Mouse (Mus musculus): Measurements from ENCODE around the gene Mrps26.
"Not testable (repeated sequence)": the region's sequence is repeated elsewhere in the genome, so short reads cannot be mapped to it uniquely, and the experiment has no call there.

Mrps26 gene

GRCm38 (mm10) chr2:130563212-130564055 is at the start of gene Mrps26:
Gene Mrps26, plus strand, starts transcription at chr2:130563742.
- peak; percentile 98 for DNase-seq (ENCODE audit: low read depth, low spot score)

GRCm38 (mm10) chr2:130513907-130514306 is 49.6 kb upstream of the Mrps26 start:
- no peak for DNase-seq (ENCODE audit: low read depth, low spot score)

GRCm38 (mm10) chr2:130515791-130516190 is 47.8 kb upstream of the Mrps26 start:
- DNase-seq (ENCODE audit: low read depth, low spot score), result no peak

GRCm38 (mm10) chr2:130521927-130522326 is 41.6 kb upstream of the Mrps26 start:
- DNase-seq (ENCODE audit: low read depth, low spot score), result no peak

- not testable (repeated sequence) for DNase-seq (ENCODE audit: low read depth, low spot score)
These were observed 38.1 kb upstream of the Mrps26 start for GRCm38 (mm10) chr2:130525480-130525879.

GRCm38 (mm10) chr2:130528457-130528856 is 35.1 kb upstream of the Mrps26 start:
- no peak for DNase-seq (ENCODE audit: low read depth, low spot score)

- DNase-seq (ENCODE audit: low read depth, low spot score), result no peak
These were observed 34.3 kb upstream of the Mrps26 start for GRCm38 (mm10) chr2:130529290-130529689.

- no peak for DNase-seq (ENCODE audit: low read depth, low spot score)
These were observed 33.6 kb upstream of the Mrps26 start for GRCm38 (mm10) chr2:130529925-130530324.

- DNase-seq (ENCODE audit: low read depth, low spot score), result no peak
These were observed 31.3 kb upstream of the Mrps26 start for GRCm38 (mm10) chr2:130532201-130532600.

- no peak for DNase-seq (ENCODE audit: low read depth, low spot score)
These were observed 28.5 kb upstream of the Mrps26 start for GRCm38 (mm10) chr2:130535017-130535416.

- no peak for DNase-seq (ENCODE audit: low read depth, low spot score)
These were observed 26.7 kb upstream of the Mrps26 start for GRCm38 (mm10) chr2:130536890-130537289.

GRCm38 (mm10) chr2:130538876-130539546 is 24.5 kb upstream of the Mrps26 start:
- DNase-seq (ENCODE audit: low read depth, low spot score), result no peak

- DNase-seq (ENCODE audit: low read depth, low spot score), result no peak
These were observed 23.3 kb upstream of the Mrps26 start for GRCm38 (mm10) chr2:130540266-130540665.

- DNase-seq (ENCODE audit: low read depth, low spot score), result no peak
These were observed 16.6 kb upstream of the Mrps26 start for GRCm38 (mm10) chr2:130546957-130547356.

GRCm38 (mm10) chr2:130554841-130555240 is 8.7 kb upstream of the Mrps26 start:
- DNase-seq (ENCODE audit: low read depth, low spot score), result no peak

- no peak for DNase-seq (ENCODE audit: low read depth, low spot score)
These were observed 7.2 kb upstream of the Mrps26 start for GRCm38 (mm10) chr2:130556292-130556691.

GRCm38 (mm10) chr2:130557462-130557861 is 6.1 kb upstream of the Mrps26 start:
- DNase-seq (ENCODE audit: low read depth, low spot score), result no peak

GRCm38 (mm10) chr2:130558015-130558414 is 5.5 kb upstream of the Mrps26 start:
- DNase-seq (ENCODE audit: low read depth, low spot score), result no peak

GRCm38 (mm10) chr2:130564063-130564462 is 521 bp downstream of the Mrps26 start:
- DNase-seq (ENCODE audit: low read depth, low spot score), result no peak

- DNase-seq (ENCODE audit: low read depth, low spot score), result no peak
These were observed 1.4 kb downstream of the Mrps26 start for GRCm38 (mm10) chr2:130564983-130565382.

GRCm38 (mm10) chr2:130568921-130569320 is 5.4 kb downstream of the Mrps26 start:
- DNase-seq (ENCODE audit: low read depth, low spot score), result no peak

GRCm38 (mm10) chr2:130569926-130570325 is 6.4 kb downstream of the Mrps26 start:
- DNase-seq (ENCODE audit: low read depth, low spot score), result no peak

GRCm38 (mm10) chr2:130574960-130575359 is 11.4 kb downstream of the Mrps26 start:
- DNase-seq (ENCODE audit: low read depth, low spot score), result no peak

Measured in ZHBTc4 (cell line).